Mouse (Mus musculus) cerebellum, postnatal 36 days (tissue): ENCODE data around the gene Aldh3a1.

Source experiments
- DNase-seq, 2 experiments: peaks; one replicate each; pipeline ENCODE4 v3.0.0; 2021 to 2022; ENCODE audit warnings: mixed read lengths in 2 of 2

The Aldh3a1 gene

GRCm38 (mm10) chr11:61197935-61198334 lies 9.4 kb upstream of the Aldh3a1 start:
- no peak for DNase-seq

DNA sequence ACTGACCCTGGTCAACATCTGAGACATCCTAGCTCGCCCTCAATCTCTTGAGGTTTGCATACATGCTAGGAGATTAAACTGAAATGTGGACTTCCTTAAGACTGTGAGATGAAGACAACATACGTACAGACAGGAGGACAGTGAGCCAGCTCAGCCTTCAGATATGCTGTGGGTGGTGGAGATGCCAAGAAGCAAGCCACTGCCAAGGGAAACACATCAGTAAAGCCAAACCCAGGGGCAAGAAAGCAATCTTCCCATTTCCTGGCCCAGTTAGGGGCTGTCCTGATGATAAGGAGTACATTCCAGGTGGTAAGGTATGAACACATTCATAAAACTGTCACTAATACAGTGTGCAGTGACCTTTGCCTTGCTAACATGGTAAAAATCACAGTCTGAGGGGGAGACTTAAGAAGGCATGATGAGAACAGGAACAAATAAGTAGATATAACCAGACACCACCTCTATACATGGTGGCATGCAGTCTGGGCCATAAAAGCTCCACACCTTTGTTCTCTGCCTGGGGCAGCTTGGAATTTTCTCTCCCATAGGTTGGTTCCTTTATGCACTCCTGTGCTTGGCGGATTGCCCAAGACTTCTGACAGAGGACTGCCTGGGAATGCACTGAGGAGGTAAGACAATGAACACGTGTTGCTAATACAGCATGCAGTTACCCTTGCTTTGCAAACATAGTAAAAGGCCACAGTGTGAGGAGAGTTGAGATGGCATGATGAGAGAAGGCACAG lies 7.5 kb upstream of the Aldh3a1 start:
- DNase-seq: no peak

DNA sequence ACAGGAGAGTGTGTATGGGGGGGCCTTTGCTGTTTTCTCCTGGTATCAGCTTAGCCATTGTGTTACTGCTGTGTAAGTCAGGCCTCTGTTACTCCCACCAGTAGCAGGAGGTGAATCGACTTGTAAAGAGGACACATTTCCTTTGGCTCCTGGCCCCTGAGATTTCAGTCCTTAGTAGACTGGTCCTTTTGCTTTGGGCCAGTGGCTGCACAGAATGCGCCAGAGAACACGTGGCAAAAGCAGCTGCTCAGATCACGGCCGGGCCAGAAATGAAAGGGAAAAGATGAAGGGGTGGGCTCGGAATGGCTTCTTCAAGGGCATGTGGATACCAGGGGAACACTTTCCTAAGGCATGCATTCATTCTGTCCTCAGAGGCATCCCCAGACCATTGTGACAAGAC lies 5.2 kb upstream of the Aldh3a1 start:
- DNase-seq: no peak

GRCm38 (mm10) chr11:61202810-61203209 lies 4.5 kb upstream of the Aldh3a1 start:
- no peak for DNase-seq

DNA sequence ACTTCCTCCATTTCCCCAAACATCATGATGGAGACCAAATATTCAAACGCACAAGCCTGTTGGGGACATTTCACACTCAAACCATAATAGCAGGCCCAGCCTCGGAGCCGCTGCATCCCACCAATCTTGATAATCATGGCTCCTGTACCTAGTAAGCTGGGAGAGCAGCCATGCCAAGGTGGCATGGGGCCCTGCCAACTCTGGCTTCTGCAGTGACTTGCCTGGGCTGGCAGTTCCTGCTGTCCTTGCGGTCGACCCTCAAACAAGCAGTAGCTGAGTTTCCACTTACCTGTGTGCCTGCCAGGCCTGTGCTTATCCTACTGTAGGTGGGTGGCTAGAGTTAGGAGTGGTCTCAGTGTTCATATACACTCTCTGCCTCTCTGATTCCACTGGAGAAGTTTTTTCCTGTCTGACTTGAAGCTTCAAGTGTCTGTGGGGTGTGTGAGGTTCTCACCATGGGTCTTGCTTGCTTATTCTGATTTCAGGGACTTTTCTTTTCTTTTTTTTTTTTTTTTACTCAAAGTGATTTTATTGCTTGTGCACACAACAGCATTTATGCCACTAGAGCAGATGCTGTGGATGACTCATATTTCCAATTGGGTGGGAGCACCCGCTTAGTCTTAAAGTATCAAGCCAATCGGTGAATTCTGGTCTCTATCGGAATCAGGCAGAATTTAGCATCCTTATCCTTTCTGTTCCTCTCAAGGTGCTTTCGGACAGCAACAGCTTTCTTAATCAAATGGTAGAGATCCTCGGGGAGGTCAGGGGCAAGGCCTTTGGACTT lies 2.0 kb upstream of the Aldh3a1 start:
- peak; percentile 32 to 54 for DNase-seq

DNA sequence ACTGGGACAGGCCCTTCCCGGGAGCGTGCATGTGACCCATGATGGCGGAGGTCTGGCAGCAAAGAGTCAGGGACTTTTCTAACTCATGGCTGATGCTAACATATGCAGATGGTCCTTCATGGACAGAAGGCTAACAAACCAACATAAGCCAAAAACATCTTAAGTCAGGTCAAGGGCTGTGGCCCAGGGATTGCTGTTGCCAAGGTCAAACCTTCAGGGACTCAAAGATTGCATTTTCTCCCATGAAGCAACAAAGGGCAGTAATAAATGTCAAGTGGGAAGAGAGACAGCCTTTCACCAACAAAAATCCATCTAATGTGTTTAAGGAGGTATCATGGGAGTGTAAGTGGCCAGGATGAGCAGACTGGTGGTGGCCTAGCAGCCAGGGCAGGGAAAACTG lies 1.2 kb upstream of the Aldh3a1 start:
- no peak for DNase-seq

GRCm38 (mm10) chr11:61208316-61208715 lies 979 bp downstream of the Aldh3a1 start:
- DNase-seq: no peak

DNA sequence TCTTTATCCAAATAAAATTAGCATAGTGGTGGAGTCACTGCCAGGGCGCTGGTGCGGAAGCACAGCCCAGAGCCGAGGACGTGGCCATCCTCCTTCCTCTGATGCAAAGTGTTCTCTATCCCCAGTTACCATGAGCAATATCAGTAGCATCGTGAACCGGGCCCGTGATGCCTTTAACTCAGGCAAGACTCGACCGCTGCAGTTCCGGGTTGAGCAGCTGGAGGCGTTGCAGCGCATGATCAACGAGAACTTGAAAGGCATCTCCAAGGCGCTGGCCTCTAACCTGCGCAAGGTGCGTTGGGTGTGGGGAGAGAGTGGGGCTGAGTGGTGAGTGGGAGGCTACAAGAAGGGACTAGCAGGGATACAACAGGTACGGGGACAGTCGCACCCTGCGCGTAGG lies 4.8 kb downstream of the Aldh3a1 start:
- peak in 1 of 2 experiments; percentile 38 for DNase-seq

DNA sequence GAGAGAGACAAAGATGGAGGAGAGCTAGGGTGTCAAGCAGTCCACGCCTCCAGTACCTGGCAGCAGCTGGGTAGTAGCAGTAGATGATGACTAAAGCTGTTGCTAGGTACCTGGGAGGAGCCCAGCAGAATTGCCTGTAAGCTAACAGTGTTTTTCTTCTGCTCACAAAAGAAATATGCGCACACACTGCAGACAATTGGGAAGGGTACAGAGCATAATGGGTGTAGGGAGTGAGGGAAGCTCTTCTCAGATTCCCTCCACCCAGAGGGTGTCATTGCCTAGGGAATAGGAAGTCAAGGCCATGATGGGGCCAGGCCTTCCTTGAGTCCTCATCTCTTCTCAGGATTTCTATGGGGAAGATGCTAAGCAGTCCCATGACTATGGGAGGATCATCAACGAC lies 8.6 kb downstream of the Aldh3a1 start:
- no peak for DNase-seq

DNA sequence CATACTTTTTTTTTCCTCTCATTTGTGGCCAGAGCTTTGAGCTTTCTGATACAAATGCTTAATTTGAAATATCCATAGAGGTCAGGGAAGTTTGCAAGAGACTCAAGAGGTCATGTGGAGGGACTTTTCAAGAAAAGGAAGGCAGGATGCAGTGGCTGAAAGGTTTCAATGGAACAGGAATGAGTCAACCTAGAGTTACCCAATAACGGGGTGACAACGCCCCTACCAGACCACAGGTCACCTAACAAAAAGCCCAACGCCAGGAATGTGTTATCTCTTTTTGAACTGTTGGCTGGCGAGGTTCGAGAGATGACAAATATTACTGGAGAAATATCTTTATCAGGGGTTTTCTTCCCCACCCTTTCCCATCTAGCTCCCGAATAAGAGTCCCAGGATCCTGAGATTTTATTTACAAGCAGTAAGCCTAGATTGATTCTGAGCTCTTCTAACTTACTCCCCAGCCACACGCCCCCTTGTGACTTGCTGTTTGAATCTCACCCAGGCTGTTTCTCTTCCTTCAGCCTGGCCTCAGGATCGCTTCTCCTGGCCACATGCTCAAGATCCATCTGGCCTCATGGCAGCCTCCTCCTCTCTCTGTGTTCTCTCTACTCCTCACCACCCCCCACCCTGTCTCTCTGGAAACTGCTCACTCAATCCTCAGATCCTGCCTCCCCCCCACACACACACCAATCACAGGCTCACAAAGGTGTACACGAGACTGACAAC lies 13.0 kb downstream of the Aldh3a1 start:
- peak; percentile 26 to 55 for DNase-seq

DNA sequence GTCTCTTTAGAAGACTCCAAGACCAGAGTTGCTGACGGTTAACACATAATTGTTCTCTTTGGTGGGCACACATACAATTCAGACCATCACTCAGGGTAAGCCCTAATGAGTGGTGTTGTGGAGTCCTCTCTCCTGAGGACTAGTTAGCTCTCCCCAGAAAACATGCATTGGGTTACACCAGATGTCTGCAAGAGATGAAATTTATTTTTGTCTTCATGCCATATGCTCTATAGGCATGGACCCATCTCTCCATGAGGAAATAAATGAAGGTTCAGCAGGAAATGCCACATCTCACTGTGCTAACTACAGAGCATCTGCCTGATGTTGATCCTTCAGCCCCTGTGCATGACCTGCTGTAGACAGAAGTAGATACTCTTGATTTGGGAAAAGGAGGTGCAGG lies 14.7 kb downstream of the Aldh3a1 start:
- no peak for DNase-seq

GRCm38 (mm10) chr11:61222971-61223745 lies 15.8 kb downstream of the Aldh3a1 start:
- no peak for DNase-seq

DNA sequence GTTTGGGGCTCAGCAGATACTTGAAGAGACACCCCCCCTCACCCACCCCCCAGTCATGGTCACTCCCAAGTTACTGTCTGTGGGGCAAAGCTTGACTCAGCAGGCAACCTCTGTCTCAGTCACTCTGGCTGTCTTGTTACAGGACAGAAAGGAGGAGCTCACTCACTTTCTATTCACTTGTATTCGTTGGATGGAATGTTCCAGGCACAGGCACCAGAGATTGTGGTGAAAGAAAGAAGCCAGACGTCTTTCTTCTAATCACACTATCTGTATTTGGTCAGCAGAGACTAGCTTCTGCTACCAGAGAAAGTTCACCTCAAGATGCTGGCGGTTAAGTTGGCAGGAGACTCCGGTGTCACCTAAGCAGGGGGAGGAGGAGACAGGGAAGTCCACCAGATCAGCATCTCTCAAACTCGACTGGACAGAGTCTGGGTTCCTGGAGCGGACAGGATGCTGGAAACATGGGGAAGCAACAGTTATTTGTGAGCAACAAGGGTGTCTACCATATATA lies 17.0 kb downstream of the Aldh3a1 start:
- no peak for DNase-seq

- no peak for DNase-seq
Measured at GRCm38 (mm10) chr11:61224907-61225306, 17.6 kb downstream of the Aldh3a1 start.

- DNase-seq: no peak
Measured at GRCm38 (mm10) chr11:61225511-61225910, 18.2 kb downstream of the Aldh3a1 start.

DNA sequence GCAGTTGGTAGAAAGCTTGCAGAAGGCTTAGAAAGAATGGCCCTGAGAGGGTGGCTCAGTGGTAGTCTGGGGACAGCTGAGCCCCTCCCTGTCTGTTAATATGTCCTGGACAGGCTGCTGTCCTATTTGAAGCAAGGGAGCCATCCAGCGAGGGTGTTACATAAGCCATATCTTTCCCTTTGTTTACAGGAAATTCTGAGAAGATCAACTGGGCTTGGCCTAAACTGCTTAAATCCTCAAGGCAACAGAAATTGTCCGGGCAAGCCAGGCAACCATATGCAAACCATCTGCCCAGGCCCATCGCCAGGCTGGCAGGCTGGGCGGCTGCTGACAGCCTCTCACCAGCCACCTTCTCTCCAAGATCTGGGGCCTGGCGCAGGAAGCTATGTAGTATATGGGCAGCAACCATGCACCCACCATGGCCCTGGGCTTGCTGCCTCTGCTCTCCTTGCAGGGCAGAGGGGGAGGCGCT lies 18.6 kb downstream of the Aldh3a1 start:
- DNase-seq: peak; percentile 94 to 96

GRCm38 (mm10) chr11:61227816-61228215 lies 20.5 kb downstream of the Aldh3a1 start:
- DNase-seq: peak; percentile 71 to 74

DNA sequence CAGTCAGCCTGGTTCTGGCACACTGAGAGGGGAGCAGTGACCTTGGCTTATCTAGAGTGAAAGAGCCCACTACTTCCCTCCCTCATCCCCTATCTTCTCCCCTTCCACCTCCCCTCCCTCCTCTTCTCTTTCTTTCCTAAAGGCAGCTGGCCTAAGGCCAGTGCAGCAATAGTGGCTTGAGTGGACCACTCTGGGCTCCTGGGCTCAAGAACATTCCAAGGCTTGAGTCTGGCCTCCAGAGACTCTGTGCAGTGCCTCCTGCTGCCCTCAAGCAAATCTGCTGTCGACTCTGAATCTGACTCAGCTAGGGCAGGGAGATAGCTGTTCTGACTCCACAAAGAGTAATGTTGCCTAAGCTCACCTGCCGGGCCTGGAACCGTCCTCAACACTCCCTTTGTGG lies 21.1 kb downstream of the Aldh3a1 start:
- peak; percentile 20 to 28 for DNase-seq

DNA sequence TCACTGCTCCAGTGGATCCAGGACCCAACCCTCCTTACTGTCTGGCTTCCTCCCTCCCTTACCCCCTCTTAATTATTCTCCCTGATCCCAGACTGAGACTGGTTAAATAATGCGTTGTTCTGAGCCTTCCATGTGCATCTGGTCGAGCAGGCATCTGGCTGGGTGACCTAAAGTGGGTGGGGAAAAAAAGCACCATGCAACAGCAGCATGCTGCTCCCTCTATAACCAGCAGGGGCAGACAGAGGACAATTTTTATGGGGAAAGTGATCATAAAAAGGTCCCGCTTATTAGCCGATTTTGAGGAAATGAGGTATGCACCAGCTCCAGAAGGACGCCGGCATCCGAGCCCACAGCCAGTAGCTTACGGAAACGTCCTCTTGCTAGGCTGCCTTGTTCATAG lies 24.0 kb downstream of the Aldh3a1 start:
- DNase-seq: peak; percentile 61 to 66

DNA sequence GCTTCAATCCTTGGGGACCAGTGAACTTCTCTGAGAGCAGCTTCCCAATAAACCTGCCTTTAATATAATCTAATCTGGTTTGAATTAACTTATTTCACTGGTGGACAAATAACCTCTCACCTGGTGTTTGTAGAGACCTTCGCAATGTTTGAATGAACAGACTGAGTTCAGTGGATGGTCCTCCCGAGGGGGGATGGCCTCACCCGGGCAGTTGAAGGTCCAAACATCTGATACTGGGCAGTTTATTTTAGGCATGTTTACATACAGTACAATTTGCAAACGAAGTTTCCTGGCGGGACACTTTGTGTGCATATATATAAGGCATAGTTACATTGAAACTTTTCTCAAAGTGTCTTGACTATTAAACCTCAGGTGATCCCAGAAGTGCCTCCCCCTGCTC lies 26.8 kb downstream of the Aldh3a1 start:
- no peak for DNase-seq

GRCm38 (mm10) chr11:61236015-61236414 lies 28.7 kb downstream of the Aldh3a1 start:
- no peak for DNase-seq

GRCm38 (mm10) chr11:61244406-61244805 lies 37.1 kb downstream of the Aldh3a1 start:
- DNase-seq: no peak
